Mouse (Mus musculus): ENCODE measurements at regions not wholly inside any gene's neighbourhood (a gene's known extent, or its start where the extent isn't known, plus 50 kb on each side); places are given as distances from the start of the nearest gene placed in this dataset.

- TF ChIP-seq CTCF (IDR thresholded peaks at IDR 0.05; ENCODE audit: borderline replicate concordance, extremely low read depth, insufficient read depth, insufficient read length) = no peak
- TF ChIP-seq POLR2A (IDR thresholded peaks at IDR 0.05; ENCODE audit: borderline replicate concordance, extremely low read depth, insufficient read depth, insufficient read length, poor library complexity, severe bottlenecking) = no peak
Observed at GRCm38 (mm10) chr17:75707687-75708086, 155.9 kb upstream of the Fam98a start.
